Mouse (Mus musculus) E14TG2a.4 (cell line): Measurements from ENCODE around the gene Smyd1.

Source experiments
- CTCF ChIP-seq: conservative IDR thresholded peaks from 2 replicates; pipeline ENCODE4 v1.5.1; 2014; ENCODE audit warnings: low read length
- NANOG ChIP-seq: IDR thresholded peaks from 2 replicates; pipeline ENCODE4 v1.6.1; 2014; ENCODE audit warnings: borderline replicate concordance, low read length, mixed read lengths
- POU5F1 ChIP-seq: IDR thresholded peaks from 2 replicates; pipeline ENCODE4 v1.6.1; 2014; ENCODE audit warnings: low read length, borderline replicate concordance

- TF ChIP-seq CTCF (no peak), POU5F1 (no peak), NANOG (no peak)
These were observed 38.2 kb upstream of the Smyd1 start for GRCm38 (mm10) chr6:71360221-71360620.
